Mouse (Mus musculus) lung, adult 2 months (tissue): ENCODE measurements around the gene Mdga1.

Experiments used
- CTCF ChIP-seq: fragments of 200-500 bp; IDR thresholded peaks from 2 replicates; pipeline ENCODE4 v1.5.1; 2011; ENCODE audit warnings: mild to moderate bottlenecking, low read length, control low read depth; ENCODE audit not compliant: insufficient read depth
- POLR2A ChIP-seq: fragments of 200-500 bp; IDR thresholded peaks from 2 replicates; pipeline ENCODE4 v1.6.1; 2011; ENCODE audit warnings: low read depth, mild to moderate bottlenecking, control low read depth, low read length, borderline replicate concordance; ENCODE audit errors: extremely low read depth

- TF ChIP-seq CTCF = no peak
- no peak for TF ChIP-seq POLR2A
These were observed 89.6 kb downstream of the Mdga1 start for GRCm38 (mm10) chr17:29880251-29880650.
